Mouse (Mus musculus) kidney, embryonic 14.5 days (tissue): Measurements from ENCODE around the gene Il20rb. TPM values are rescaled to one million over a fixed set of nuclear protein-coding genes. Genes with fewer than 3 reads are reported as not detected.
A peak's percentile ranks its signal among the peaks of the same experiment; 100 is the strongest.

Experiments used
- ATAC-seq: fragments of 200-750 bp; cut with Nextera tagmentation; 2 replicates; pipeline ENCODE4 v1.8.0; 2017; ENCODE audit warnings: moderate number of reproducible peaks, mild to moderate bottlenecking, moderate TSS enrichment, moderate library complexity; ENCODE audit not compliant: low FRiP score, low TSS enrichment
- H3K27ac ChIP-seq: fragments of 300-500 bp; sonication (generic); 2 replicates; pipeline ENCODE4 v1.5.1; 2014; ENCODE audit warnings: low read depth, mild to moderate bottlenecking, low read length, moderate library complexity, mixed read lengths
- H3K27me3 ChIP-seq: fragments of 300-500 bp; sonication (generic); 2 replicates; pipeline ENCODE4 v1.6.1; 2014; ENCODE audit warnings: mild to moderate bottlenecking, low read length; ENCODE audit not compliant: control insufficient read depth, insufficient read depth
- H3K36me3 ChIP-seq: fragments of 300-500 bp; sonication (generic); 2 replicates; pipeline ENCODE4 v1.6.1; 2014; ENCODE audit warnings: low read length, mixed read lengths; ENCODE audit not compliant: control insufficient read depth, insufficient read depth
- H3K4me1 ChIP-seq: fragments of 300-500 bp; sonication (generic); 2 replicates; pipeline ENCODE4 v1.6.1; 2014; ENCODE audit warnings: low read length, mixed read lengths; ENCODE audit not compliant: control insufficient read depth, insufficient read depth
- H3K4me2 ChIP-seq: fragments of 300-500 bp; sonication (generic); replicated peaks from 2 replicates; pipeline ENCODE4 v1.6.1; 2014; ENCODE audit warnings: low read depth, mild to moderate bottlenecking, low read length
- H3K4me3 ChIP-seq: fragments of 300-500 bp; sonication (generic); 2 replicates; pipeline ENCODE4 v1.5.1; 2014; ENCODE audit warnings: mild to moderate bottlenecking, low read length
- H3K9ac ChIP-seq: fragments of 300-500 bp; sonication (generic); 2 replicates; pipeline ENCODE4 v1.6.1; 2014; ENCODE audit warnings: low read depth, mild to moderate bottlenecking, low read length, moderate library complexity
- H3K9me3 ChIP-seq: fragments of 300-500 bp; sonication (generic); 2 replicates; pipeline ENCODE4 v1.6.1; 2016; ENCODE audit warnings: low read length; ENCODE audit not compliant: control insufficient read depth
- WGBS: fragments of 180-500 bp; shearing (Covaris S2); extraction: QIAGEN DNeasy Blood & Tissue Kit; methylation state at CpG from one replicate; pipeline ENCODE4 v1.1.7; 2014; 5-methylcytosine and 5-hydroxymethylcytosine counted together
- polyA plus RNA-seq: library from polyadenylated mRNA; unstranded; fragments of >200 nt; fragmentation: Nextera tagmentation; extraction: Ambion mirVana; gene quantifications from 2 replicates; pipeline ENCODE4 v1.2.1, GENCODE M21; 2014

Gene Il20rb
- polyA plus RNA-seq, 1 experiment from 2014 or later, result 1.8 TPM

- Histone ChIP-seq H3K27ac (no peak overlapping the region; the same call in 1 of the 2 replicates), H3K36me3 (no peaks in the 10 kb centered on the region), H3K4me2 (no peak overlapping the region), H3K4me1 (no peaks in the 10 kb centered on the region), H3K27me3 (no peaks in the 10 kb centered on the region), H3K9ac (no peak overlapping the region), H3K9me3 (no peaks in the 10 kb centered on the region), H3K4me3 (no peak overlapping the region)
- no peak for ATAC-seq
- 53% methylated on average over 2 of the region's 2 CpGs for WGBS
These were observed 55.7 kb downstream of the Il20rb start for GRCm38 (mm10) chr9:100430911-100431310.

- 83% methylated on average over 8 of the region's 8 CpGs for WGBS
- Histone ChIP-seq H3K4me2 (no peak overlapping the region), H3K36me3 (no peaks in the 10 kb centered on the region), H3K27me3 (no peaks in the 10 kb centered on the region), H3K4me3 (no peak overlapping the region), H3K9ac (no peak overlapping the region), H3K4me1 (0 out of 2 replicates have a peak, but pooled peaks cover 3% of the 10 kb centered on the region), H3K27ac (no peak overlapping the region), H3K9me3 (no peaks in the 10 kb centered on the region)
- ATAC-seq, result no peak
These were observed 66.9 kb downstream of the Il20rb start for GRCm38 (mm10) chr9:100419644-100420043.

GRCm38 (mm10) chr9:100419103-100419502 is 67.5 kb downstream of the Il20rb start:
- Histone ChIP-seq H3K9ac (no peak overlapping the region), H3K4me2 (no peak overlapping the region), H3K4me1 (0 out of 2 replicates have a peak, but pooled peaks cover 3% of the 10 kb centered on the region), H3K27me3 (no peaks in the 10 kb centered on the region), H3K27ac (no peak overlapping the region), H3K36me3 (no peaks in the 10 kb centered on the region), H3K4me3 (no peak overlapping the region), H3K9me3 (no peaks in the 10 kb centered on the region)
- WGBS, result 86% methylated on average over 8 of the region's 8 CpGs
- no peak for ATAC-seq

- 25% methylated on average over 1 of the region's 1 CpGs for WGBS
- Histone ChIP-seq H3K4me3 (no peak overlapping the region), H3K27ac (no peak overlapping the region), H3K36me3 (no peaks in the 10 kb centered on the region), H3K9me3 (no peaks in the 10 kb centered on the region), H3K9ac (no peak overlapping the region), H3K4me1 (0 out of 2 replicates have a peak, but pooled peaks cover 3% of the 10 kb centered on the region), H3K27me3 (no peaks in the 10 kb centered on the region), H3K4me2 (no peak overlapping the region)
- peak; percentile 87 for ATAC-seq
These were observed 69.8 kb downstream of the Il20rb start for GRCm38 (mm10) chr9:100416756-100417155.

GRCm38 (mm10) chr9:100416299-100416698 is 70.3 kb downstream of the Il20rb start:
- Histone ChIP-seq H3K9ac (no peak overlapping the region), H3K4me1 (0 out of 2 replicates have a peak, but pooled peaks cover 3% of the 10 kb centered on the region), H3K4me2 (no peak overlapping the region), H3K4me3 (no peak overlapping the region), H3K27me3 (no peaks in the 10 kb centered on the region), H3K27ac (peak overlapping the region; percentile 14; the same call in 1 of the 2 replicates), H3K36me3 (no peaks in the 10 kb centered on the region), H3K9me3 (no peaks in the 10 kb centered on the region)
- peak; percentile 79 for ATAC-seq
- 55% methylated on average over 6 of the region's 6 CpGs for WGBS

- no peak overlapping the region for H3K27ac ChIP-seq
- ATAC-seq, result peak; percentile 46; the same call in 1 of the 2 replicates
- no peak overlapping the region for H3K4me2 ChIP-seq
- no peak overlapping the region for H3K4me3 ChIP-seq
- H3K27me3 ChIP-seq, result no peaks in the 10 kb centered on the region
- 35% methylated on average over 7 of the region's 7 CpGs for WGBS
- H3K9ac ChIP-seq, result no peak overlapping the region
- H3K9me3 ChIP-seq, result no peaks in the 10 kb centered on the region
- 0 out of 2 replicates have a peak, but pooled peaks cover 3% of the 10 kb centered on the region for H3K4me1 ChIP-seq
- no peaks in the 10 kb centered on the region for H3K36me3 ChIP-seq
These were observed 71.1 kb downstream of the Il20rb start for GRCm38 (mm10) chr9:100415328-100415979.

Other genes starting within 250 kb of the Il20rb start
- 71.4 and 82.9 TPM in 2 replicates for gene Nck1, start 59.3 kb upstream of the Il20rb start, polyA plus RNA-seq
- gene Slc35g2, start 84.3 kb upstream of the Il20rb start, polyA plus RNA-seq, result 5.2 and 5.6 TPM in 2 replicates
- 38.0 and 69.9 TPM in 2 replicates for gene Stag1, start 111.0 kb upstream of the Il20rb start, polyA plus RNA-seq